Mouse (Mus musculus): ENCODE measurements around the gene Rpe.
"Not testable (repeated sequence)": the region's sequence is repeated elsewhere in the genome, so short reads cannot be mapped to it uniquely, and the experiment has no call there.

Gene Rpe

GRCm38 (mm10) chr1:66700693-66701575 is at the start of gene Rpe:
Gene Rpe, plus strand, starts transcription at chr1:66700831.
- DNase-seq (ENCODE audit: extremely low spot score, low spot score): peak; percentile 94

GRCm38 (mm10) chr1:66655119-66655746 is 45.4 kb upstream of the Rpe start:
- DNase-seq (ENCODE audit: extremely low spot score, low spot score): no peak

- no peak for DNase-seq (ENCODE audit: extremely low spot score, low spot score)
Measured at GRCm38 (mm10) chr1:66655747-66656119, 44.9 kb upstream of the Rpe start.

GRCm38 (mm10) chr1:66671475-66671874 is 29.2 kb upstream of the Rpe start:
- no peak for DNase-seq (ENCODE audit: extremely low spot score, low spot score)

GRCm38 (mm10) chr1:66672812-66673211 is 27.8 kb upstream of the Rpe start:
- DNase-seq (ENCODE audit: extremely low spot score, low spot score): no peak

GRCm38 (mm10) chr1:66677928-66678327 is 22.7 kb upstream of the Rpe start:
- DNase-seq (ENCODE audit: extremely low spot score, low spot score): no peak

- no peak for DNase-seq (ENCODE audit: extremely low spot score, low spot score)
Measured at GRCm38 (mm10) chr1:66678662-66679061, 22.0 kb upstream of the Rpe start.

GRCm38 (mm10) chr1:66682974-66683373 is 17.7 kb upstream of the Rpe start:
- DNase-seq (ENCODE audit: extremely low spot score, low spot score): no peak

GRCm38 (mm10) chr1:66691772-66692171 is 8.9 kb upstream of the Rpe start:
- DNase-seq (ENCODE audit: extremely low spot score, low spot score): no peak

- no peak for DNase-seq (ENCODE audit: extremely low spot score, low spot score)
Measured at GRCm38 (mm10) chr1:66692308-66692707, 8.3 kb upstream of the Rpe start.

GRCm38 (mm10) chr1:66692780-66693392 is 7.7 kb upstream of the Rpe start:
- no peak for DNase-seq (ENCODE audit: extremely low spot score, low spot score)

GRCm38 (mm10) chr1:66694266-66694665 is 6.4 kb upstream of the Rpe start:
- no peak for DNase-seq (ENCODE audit: extremely low spot score, low spot score)

- DNase-seq (ENCODE audit: extremely low spot score, low spot score): no peak
Measured at GRCm38 (mm10) chr1:66695296-66695695, 5.3 kb upstream of the Rpe start.

GRCm38 (mm10) chr1:66699630-66700029 is 1.0 kb upstream of the Rpe start:
- DNase-seq (ENCODE audit: extremely low spot score, low spot score): not testable (repeated sequence)

- no peak for DNase-seq (ENCODE audit: extremely low spot score, low spot score)
Measured at GRCm38 (mm10) chr1:66700149-66700692, 410 bp upstream of the Rpe start.

GRCm38 (mm10) chr1:66701576-66701940 is 927 bp downstream of the Rpe start:
- DNase-seq (ENCODE audit: extremely low spot score, low spot score): no peak

- no peak for DNase-seq (ENCODE audit: extremely low spot score, low spot score)
Measured at GRCm38 (mm10) chr1:66702623-66703345, 2.2 kb downstream of the Rpe start.

- no peak for DNase-seq (ENCODE audit: extremely low spot score, low spot score)
Measured at GRCm38 (mm10) chr1:66704523-66704922, 3.9 kb downstream of the Rpe start.

GRCm38 (mm10) chr1:66712859-66713258 is 12.2 kb downstream of the Rpe start:
- DNase-seq (ENCODE audit: extremely low spot score, low spot score): no peak

- DNase-seq (ENCODE audit: extremely low spot score, low spot score): no peak
Measured at GRCm38 (mm10) chr1:66730581-66730980, 29.9 kb downstream of the Rpe start.

GRCm38 (mm10) chr1:66768764-66769163 is 68.1 kb downstream of the Rpe start:
- no peak for DNase-seq (ENCODE audit: extremely low spot score, low spot score)

Measured in neural tube, embryonic 10.5 days (tissue).